Mouse (Mus musculus): ENCODE measurements around the gene Ipcef1. TPM values are rescaled to one million over a fixed set of nuclear protein-coding genes. Genes with fewer than 3 reads are reported as not detected.

Ipcef1 gene
- total and polyA plus RNA-seq, 2 experiments from 2014 or later = 0.11 TPM; not detected in 1

- TF ChIP-seq CTCF (IDR thresholded peaks at IDR 0.05; ENCODE audit: low read depth) (no peak), EP300 (IDR thresholded peaks at IDR 0.05; ENCODE audit: low read depth) (no peak)
- H3K27ac ChIP-seq (ENCODE audit: low read depth) = no peak overlapping the region
- H3K4me2 ChIP-seq (ENCODE audit: low read depth, low read length) = no peak overlapping the region
- H3K36me3 ChIP-seq (replicated peaks; ENCODE audit: control insufficient read depth, insufficient read depth, low read length) = no peaks in the 10 kb centered on the region
- 0 out of 2 replicates have a peak, but pooled peaks cover 4% of the 10 kb centered on the region for H3K4me1 ChIP-seq (ENCODE audit: control insufficient read depth, insufficient read depth)
- H3K9ac ChIP-seq (replicated peaks; ENCODE audit: low read depth, low read length) = no peak overlapping the region
- DNase-seq (ENCODE audit: low spot score) (no peak), ATAC-seq (ENCODE audit: insufficient read depth, low read depth) (no peak)
- no peak overlapping the region for H3K4me3 ChIP-seq (ENCODE audit: low read depth, low read length)
- WGBS = 46% methylated on average over 3 of the region's 3 CpGs
- H3K27me3 ChIP-seq (ENCODE audit: control insufficient read depth, insufficient read depth, low read length) = no peaks in the 10 kb centered on the region
- no peaks in the 10 kb centered on the region; the same call in 1 of the 2 replicates for H3K9me3 ChIP-seq (replicated peaks; ENCODE audit: control insufficient read depth, low read length)
These were observed 2.4 kb downstream of the Ipcef1 start for GRCm38 (mm10) chr10:7049901-7050300.

GRCm38 (mm10) chr10:7047919-7048291, 4.4 kb downstream of the Ipcef1 start:
- WGBS = 62% methylated on average over 2 of the region's 2 CpGs
- Histone ChIP-seq H3K27ac (ENCODE audit: low read depth) (no peak overlapping the region), H3K9me3 (replicated peaks; ENCODE audit: control insufficient read depth, low read length) (no peaks in the 10 kb centered on the region; the same call in 1 of the 2 replicates), H3K4me3 (ENCODE audit: low read depth, low read length) (no peak overlapping the region), H3K4me1 (ENCODE audit: control insufficient read depth, insufficient read depth) (0 out of 2 replicates have a peak, but pooled peaks cover 2% of the 10 kb centered on the region), H3K36me3 (replicated peaks; ENCODE audit: control insufficient read depth, insufficient read depth, low read length) (no peaks in the 10 kb centered on the region), H3K27me3 (ENCODE audit: control insufficient read depth, insufficient read depth, low read length) (no peaks in the 10 kb centered on the region), H3K4me2 (ENCODE audit: low read depth, low read length) (no peak overlapping the region), H3K9ac (replicated peaks; ENCODE audit: low read depth, low read length) (no peak overlapping the region)
- no peak for ATAC-seq (ENCODE audit: insufficient read depth, low read depth)
- TF ChIP-seq CTCF (IDR thresholded peaks at IDR 0.05; ENCODE audit: low read depth) = no peak
- no peak for TF ChIP-seq EP300 (IDR thresholded peaks at IDR 0.05; ENCODE audit: low read depth)
- DNase-seq (ENCODE audit: low spot score) = no peak

GRCm38 (mm10) chr10:7047288-7047918, 4.9 kb downstream of the Ipcef1 start:
- no peak for TF ChIP-seq CTCF (IDR thresholded peaks at IDR 0.05; ENCODE audit: low read depth)
- TF ChIP-seq EP300 (IDR thresholded peaks at IDR 0.05; ENCODE audit: low read depth) = no peak
- no peak for ATAC-seq (ENCODE audit: insufficient read depth, low read depth)
- Histone ChIP-seq H3K4me2 (ENCODE audit: low read depth, low read length) (0 out of 2 replicates have a peak overlapping the region, but pooled peaks have one; percentile 31), H3K9me3 (replicated peaks; ENCODE audit: control insufficient read depth, low read length) (no peaks in the 10 kb centered on the region; the same call in 1 of the 2 replicates), H3K27ac (ENCODE audit: low read depth) (no peak overlapping the region), H3K27me3 (ENCODE audit: control insufficient read depth, insufficient read depth, low read length) (no peaks in the 10 kb centered on the region), H3K4me1 (ENCODE audit: control insufficient read depth, insufficient read depth) (no peaks in the 10 kb centered on the region), H3K4me3 (ENCODE audit: low read depth, low read length) (no peak overlapping the region), H3K36me3 (replicated peaks; ENCODE audit: control insufficient read depth, insufficient read depth, low read length) (no peaks in the 10 kb centered on the region), H3K9ac (replicated peaks; ENCODE audit: low read depth, low read length) (no peak overlapping the region)
- peak; percentile 19 for DNase-seq (ENCODE audit: low spot score)
- 30% methylated on average over 10 of the region's 10 CpGs for WGBS

- DNase-seq (ENCODE audit: low spot score) (no peak), ATAC-seq (ENCODE audit: insufficient read depth, low read depth) (no peak)
- Histone ChIP-seq H3K4me1 (ENCODE audit: control insufficient read depth, insufficient read depth) (no peaks in the 10 kb centered on the region), H3K4me2 (ENCODE audit: low read depth, low read length) (no peak overlapping the region), H3K27ac (ENCODE audit: low read depth) (no peak overlapping the region), H3K9ac (replicated peaks; ENCODE audit: low read depth, low read length) (no peak overlapping the region), H3K27me3 (ENCODE audit: control insufficient read depth, insufficient read depth, low read length) (no peaks in the 10 kb centered on the region), H3K4me3 (ENCODE audit: low read depth, low read length) (no peak overlapping the region), H3K36me3 (replicated peaks; ENCODE audit: control insufficient read depth, insufficient read depth, low read length) (no peaks in the 10 kb centered on the region), H3K9me3 (replicated peaks; ENCODE audit: control insufficient read depth, low read length) (no peaks in the 10 kb centered on the region)
- TF ChIP-seq EP300 (IDR thresholded peaks at IDR 0.05; ENCODE audit: low read depth) (no peak), CTCF (IDR thresholded peaks at IDR 0.05; ENCODE audit: low read depth) (no peak)
- 77% methylated on average over 5 of the region's 5 CpGs for WGBS
These were observed 8.4 kb downstream of the Ipcef1 start for GRCm38 (mm10) chr10:7043896-7044295.

- ATAC-seq (ENCODE audit: insufficient read depth, low read depth) (no peak), DNase-seq (ENCODE audit: low spot score) (no peak)
- no peak overlapping the region for H3K9ac ChIP-seq (replicated peaks; ENCODE audit: low read depth, low read length)
- TF ChIP-seq EP300 (IDR thresholded peaks at IDR 0.05; ENCODE audit: low read depth) (no peak), CTCF (IDR thresholded peaks at IDR 0.05; ENCODE audit: low read depth) (no peak)
- H3K27me3 ChIP-seq (ENCODE audit: control insufficient read depth, insufficient read depth, low read length) = no peaks in the 10 kb centered on the region
- no peaks in the 10 kb centered on the region for H3K36me3 ChIP-seq (replicated peaks; ENCODE audit: control insufficient read depth, insufficient read depth, low read length)
- H3K27ac ChIP-seq (ENCODE audit: low read depth) = no peak overlapping the region
- no peak overlapping the region for H3K4me3 ChIP-seq (ENCODE audit: low read depth, low read length)
- H3K4me1 ChIP-seq (ENCODE audit: control insufficient read depth, insufficient read depth) = no peaks in the 10 kb centered on the region
- H3K4me2 ChIP-seq (ENCODE audit: low read depth, low read length) = no peak overlapping the region
- H3K9me3 ChIP-seq (replicated peaks; ENCODE audit: control insufficient read depth, low read length) = no peaks in the 10 kb centered on the region
These were observed 11.2 kb downstream of the Ipcef1 start for GRCm38 (mm10) chr10:7041032-7041431.

GRCm38 (mm10) chr10:7037194-7037593, 15.1 kb downstream of the Ipcef1 start:
- TF ChIP-seq CTCF (IDR thresholded peaks at IDR 0.05; ENCODE audit: low read depth) (no peak), EP300 (IDR thresholded peaks at IDR 0.05; ENCODE audit: low read depth) (no peak)
- DNase-seq (ENCODE audit: low spot score) (no peak), ATAC-seq (ENCODE audit: insufficient read depth, low read depth) (no peak)
- Histone ChIP-seq H3K4me3 (ENCODE audit: low read depth, low read length) (no peak overlapping the region), H3K27ac (ENCODE audit: low read depth) (no peak overlapping the region), H3K36me3 (replicated peaks; ENCODE audit: control insufficient read depth, insufficient read depth, low read length) (no peaks in the 10 kb centered on the region), H3K9me3 (replicated peaks; ENCODE audit: control insufficient read depth, low read length) (no peaks in the 10 kb centered on the region), H3K9ac (replicated peaks; ENCODE audit: low read depth, low read length) (no peak overlapping the region), H3K4me2 (ENCODE audit: low read depth, low read length) (no peak overlapping the region), H3K27me3 (ENCODE audit: control insufficient read depth, insufficient read depth, low read length) (no peaks in the 10 kb centered on the region), H3K4me1 (ENCODE audit: control insufficient read depth, insufficient read depth) (no peaks in the 10 kb centered on the region)
- 88% methylated on average over 5 of the region's 5 CpGs for WGBS
